Mouse (Mus musculus) MN1 (cell line): ENCODE measurements around the gene Pkib.

Source experiments
- DNase-seq: peaks from one replicate; pipeline ENCODE4 v3.0.0-alpha.2; 2016; ENCODE audit warnings: low spot score

Gene Pkib

GRCm38 (mm10) chr10:57631896-57632867, at the start of gene Pkib:
TSS of gene Pkib (plus strand) at chr10:57631981.
- no peak for DNase-seq

GRCm38 (mm10) chr10:57583927-57584326, 47.9 kb upstream of the Pkib start:
- no peak for DNase-seq

- DNase-seq = no peak
These were observed 37.5 kb upstream of the Pkib start for GRCm38 (mm10) chr10:57594266-57594665.

GRCm38 (mm10) chr10:57597172-57597571, 34.6 kb upstream of the Pkib start:
- DNase-seq = no peak

GRCm38 (mm10) chr10:57602951-57603350, 28.8 kb upstream of the Pkib start:
- DNase-seq = no peak

- no peak for DNase-seq
These were observed 8.5 kb upstream of the Pkib start for GRCm38 (mm10) chr10:57623311-57623710.

GRCm38 (mm10) chr10:57627773-57628172, 4.0 kb upstream of the Pkib start:
- DNase-seq = no peak

GRCm38 (mm10) chr10:57630557-57630956, 1.2 kb upstream of the Pkib start:
- DNase-seq = no peak

- no peak for DNase-seq
These were observed 1.1 kb downstream of the Pkib start for GRCm38 (mm10) chr10:57632868-57633240.

- no peak for DNase-seq
These were observed 5.2 kb downstream of the Pkib start for GRCm38 (mm10) chr10:57636970-57637369.

- no peak for DNase-seq
These were observed 6.5 kb downstream of the Pkib start for GRCm38 (mm10) chr10:57638250-57638649.

GRCm38 (mm10) chr10:57639540-57639939, 7.8 kb downstream of the Pkib start:
- no peak for DNase-seq

- DNase-seq = no peak
These were observed 21.5 kb downstream of the Pkib start for GRCm38 (mm10) chr10:57653297-57653696.

- DNase-seq = no peak
These were observed 28.7 kb downstream of the Pkib start for GRCm38 (mm10) chr10:57660505-57660904.

- no peak for DNase-seq
These were observed 32.0 kb downstream of the Pkib start for GRCm38 (mm10) chr10:57663758-57664157.

GRCm38 (mm10) chr10:57664253-57664652, 32.5 kb downstream of the Pkib start:
- no peak for DNase-seq

- no peak for DNase-seq
These were observed 44.0 kb downstream of the Pkib start for GRCm38 (mm10) chr10:57675740-57676139.

- DNase-seq = no peak
These were observed 56.2 kb downstream of the Pkib start for GRCm38 (mm10) chr10:57687999-57688398.

- no peak for DNase-seq
These were observed 58.4 kb downstream of the Pkib start for GRCm38 (mm10) chr10:57690161-57690560.

GRCm38 (mm10) chr10:57702246-57702645, 70.5 kb downstream of the Pkib start:
- DNase-seq = no peak

GRCm38 (mm10) chr10:57721035-57721434, 89.3 kb downstream of the Pkib start:
- no peak for DNase-seq

- DNase-seq = no peak
These were observed 90.6 kb downstream of the Pkib start for GRCm38 (mm10) chr10:57722363-57722762.

GRCm38 (mm10) chr10:57727666-57728065, 95.9 kb downstream of the Pkib start:
- no peak for DNase-seq

- DNase-seq = no peak
These were observed 99.9 kb downstream of the Pkib start for GRCm38 (mm10) chr10:57731672-57732071.
